Mouse (Mus musculus): ENCODE data around the gene Ankib1. TPM values are rescaled to one million over a fixed set of nuclear protein-coding genes. Genes with fewer than 3 reads are reported as not detected.
"Not testable (repeated sequence)": the region's sequence is repeated elsewhere in the genome, so short reads cannot be mapped to it uniquely, and the experiment has no call there.

Gene Ankib1
- polyA plus RNA-seq, 1 experiment, result 9.0 TPM

DNA sequence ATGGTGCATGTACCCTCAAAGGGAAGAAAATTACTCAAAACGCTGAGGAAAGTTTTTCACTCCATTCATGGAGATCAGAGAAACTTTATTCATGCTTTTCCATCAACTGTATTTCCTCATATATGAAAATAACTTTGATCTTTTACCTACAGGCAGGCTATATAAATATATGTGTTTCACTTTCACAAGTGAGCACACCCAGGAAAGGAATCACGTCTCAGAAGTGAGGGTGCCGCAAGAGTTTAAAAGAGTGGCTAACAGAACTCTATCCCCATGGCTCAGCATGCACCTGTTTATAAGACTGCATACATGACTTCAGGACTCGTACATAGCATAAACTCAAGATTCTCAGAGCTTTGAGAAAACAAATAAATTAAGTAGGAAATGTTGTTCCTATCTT, 1.8 kb downstream of the Ankib1 start:
- H3K27me3 ChIP-seq (ENCODE audit: control insufficient read depth, insufficient read depth, low read length), result no peaks in the 10 kb centered on the region
- H3K36me3 ChIP-seq (ENCODE audit: control insufficient read depth, insufficient read depth, low read length), result no peaks in the 10 kb centered on the region
- no peak overlapping the region for H3K27ac ChIP-seq (ENCODE audit: control insufficient read depth, insufficient read depth, low read depth, low read length)
- H3K4me1 ChIP-seq (ENCODE audit: control insufficient read depth, insufficient read depth, low read length), result peaks cover 2% of the 10 kb centered on the region
- H3K4me3 ChIP-seq (ENCODE audit: control insufficient read depth, low read depth, low read length), result no peak overlapping the region
- no peak for TF ChIP-seq POLR2A (IDR thresholded peaks at IDR 0.05; ENCODE audit: control insufficient read depth, low read depth, low read length)
- TF ChIP-seq CTCF (IDR thresholded peaks at IDR 0.05; ENCODE audit: control insufficient read depth, insufficient read depth, insufficient replicate concordance, low read depth, low read length), result no peak

DNA sequence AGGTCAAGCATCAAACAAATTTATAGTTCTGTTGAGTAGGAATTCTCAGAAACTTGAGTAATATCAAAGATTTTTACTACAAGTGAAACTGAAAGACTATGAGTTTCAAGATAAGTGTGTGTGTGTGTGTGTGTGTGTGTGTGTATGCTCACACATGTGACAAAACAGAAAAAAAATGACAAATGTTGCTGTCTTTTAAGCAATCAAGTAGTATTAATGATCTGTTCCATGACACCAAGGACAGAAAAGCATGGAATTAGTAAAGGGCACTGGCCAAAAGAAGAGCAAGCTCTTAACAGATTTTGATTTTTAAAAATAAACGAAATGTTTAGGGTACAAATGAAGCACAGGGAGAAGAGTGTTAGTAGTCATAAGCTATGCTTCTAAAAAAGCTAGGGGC, 2.7 kb downstream of the Ankib1 start:
- TF ChIP-seq POLR2A (IDR thresholded peaks at IDR 0.05; ENCODE audit: control insufficient read depth, low read depth, low read length) (no peak), CTCF (IDR thresholded peaks at IDR 0.05; ENCODE audit: control insufficient read depth, insufficient read depth, insufficient replicate concordance, low read depth, low read length) (no peak)
- Histone ChIP-seq H3K4me3 (ENCODE audit: control insufficient read depth, low read depth, low read length) (no peak overlapping the region), H3K4me1 (ENCODE audit: control insufficient read depth, insufficient read depth, low read length) (peaks cover 2% of the 10 kb centered on the region), H3K36me3 (ENCODE audit: control insufficient read depth, insufficient read depth, low read length) (no peaks in the 10 kb centered on the region), H3K27me3 (ENCODE audit: control insufficient read depth, insufficient read depth, low read length) (no peaks in the 10 kb centered on the region), H3K27ac (ENCODE audit: control insufficient read depth, insufficient read depth, low read depth, low read length) (no peak overlapping the region)

DNA sequence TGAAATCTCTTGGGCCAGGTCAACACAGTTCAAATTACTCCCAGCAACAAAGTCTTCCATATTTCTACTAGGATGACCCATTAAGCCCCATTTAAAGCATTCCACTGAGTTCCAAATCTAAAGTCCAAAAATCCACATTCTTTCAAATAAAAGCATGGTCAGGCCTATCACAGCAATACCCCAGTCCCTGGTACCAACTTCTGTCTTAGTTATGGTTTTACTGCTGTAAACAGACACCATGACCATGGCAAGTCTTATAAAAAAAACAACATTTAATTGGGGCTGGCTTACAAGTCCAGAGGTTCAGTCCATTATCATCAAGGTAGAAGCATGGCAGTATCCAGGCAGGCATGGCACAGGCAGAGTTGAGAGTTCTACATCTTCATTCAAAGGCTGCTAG, 4.1 kb downstream of the Ankib1 start:
- not testable (repeated sequence) for H3K27ac ChIP-seq (ENCODE audit: control insufficient read depth, insufficient read depth, low read depth, low read length); H3K4me3 ChIP-seq (ENCODE audit: control insufficient read depth, low read depth, low read length); H3K36me3 ChIP-seq (ENCODE audit: control insufficient read depth, insufficient read depth, low read length); H3K27me3 ChIP-seq (ENCODE audit: control insufficient read depth, insufficient read depth, low read length); H3K4me1 ChIP-seq (ENCODE audit: control insufficient read depth, insufficient read depth, low read length)

- not testable (repeated sequence) for H3K27ac ChIP-seq (ENCODE audit: control insufficient read depth, insufficient read depth, low read depth, low read length); H3K27me3 ChIP-seq (ENCODE audit: control insufficient read depth, insufficient read depth, low read length); H3K36me3 ChIP-seq (ENCODE audit: control insufficient read depth, insufficient read depth, low read length)
Observed at GRCm38 (mm10) chr5:3797101-3797500, 5.6 kb downstream of the Ankib1 start.

GRCm38 (mm10) chr5:3791048-3791447, 11.7 kb downstream of the Ankib1 start:
- Histone ChIP-seq H3K4me1 (ENCODE audit: control insufficient read depth, insufficient read depth, low read length) (no peaks in the 10 kb centered on the region), H3K27ac (ENCODE audit: control insufficient read depth, insufficient read depth, low read depth, low read length) (no peak overlapping the region), H3K27me3 (ENCODE audit: control insufficient read depth, insufficient read depth, low read length) (no peaks in the 10 kb centered on the region), H3K4me3 (ENCODE audit: control insufficient read depth, low read depth, low read length) (no peak overlapping the region), H3K36me3 (ENCODE audit: control insufficient read depth, insufficient read depth, low read length) (no peaks in the 10 kb centered on the region)
- TF ChIP-seq POLR2A (IDR thresholded peaks at IDR 0.05; ENCODE audit: control insufficient read depth, low read depth, low read length) (no peak), CTCF (IDR thresholded peaks at IDR 0.05; ENCODE audit: control insufficient read depth, insufficient read depth, insufficient replicate concordance, low read depth, low read length) (no peak)

More at GRCm38 (mm10) chr5:3797101-3797500, 5.6 kb downstream of the Ankib1 start:
- not testable (repeated sequence) for H3K4me1 ChIP-seq (ENCODE audit: control insufficient read depth, insufficient read depth, low read length); H3K4me3 ChIP-seq (ENCODE audit: control insufficient read depth, low read depth, low read length)

DNA sequence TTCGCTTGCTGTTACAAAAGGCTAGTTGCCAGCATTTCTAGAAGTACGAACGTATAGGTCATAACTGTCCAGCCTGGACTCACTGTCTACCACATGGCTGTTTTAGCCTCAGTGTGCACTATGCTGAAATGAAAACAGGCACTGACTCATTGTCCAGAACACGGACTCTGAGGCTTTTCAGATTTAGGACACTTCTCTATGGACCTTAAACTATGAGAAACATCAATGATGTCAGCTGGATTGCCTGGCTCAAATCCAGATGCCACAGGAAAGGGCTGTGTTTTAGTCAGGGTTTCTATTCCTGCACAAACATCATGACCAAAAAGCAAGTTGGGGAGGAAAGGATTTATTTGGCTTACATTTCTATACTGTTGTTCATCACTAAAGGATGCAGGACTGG, 15.2 kb downstream of the Ankib1 start:
- no peaks in the 10 kb centered on the region for H3K4me1 ChIP-seq (ENCODE audit: control insufficient read depth, insufficient read depth, low read length)
- H3K4me3 ChIP-seq (ENCODE audit: control insufficient read depth, low read depth, low read length), result no peak overlapping the region
- H3K36me3 ChIP-seq (ENCODE audit: control insufficient read depth, insufficient read depth, low read length), result no peaks in the 10 kb centered on the region
- H3K27ac ChIP-seq (ENCODE audit: control insufficient read depth, insufficient read depth, low read depth, low read length), result no peak overlapping the region
- no peak for TF ChIP-seq CTCF (IDR thresholded peaks at IDR 0.05; ENCODE audit: control insufficient read depth, insufficient read depth, insufficient replicate concordance, low read depth, low read length)
- TF ChIP-seq POLR2A (IDR thresholded peaks at IDR 0.05; ENCODE audit: control insufficient read depth, low read depth, low read length), result no peak
- no peaks in the 10 kb centered on the region for H3K27me3 ChIP-seq (ENCODE audit: control insufficient read depth, insufficient read depth, low read length)

- H3K36me3 ChIP-seq (ENCODE audit: control insufficient read depth, insufficient read depth, low read length), result no peaks in the 10 kb centered on the region
- H3K4me3 ChIP-seq (ENCODE audit: control insufficient read depth, low read depth, low read length), result no peak overlapping the region
- H3K27me3 ChIP-seq (ENCODE audit: control insufficient read depth, insufficient read depth, low read length), result no peaks in the 10 kb centered on the region
- H3K27ac ChIP-seq (ENCODE audit: control insufficient read depth, insufficient read depth, low read depth, low read length), result no peak overlapping the region
- no peaks in the 10 kb centered on the region for H3K4me1 ChIP-seq (ENCODE audit: control insufficient read depth, insufficient read depth, low read length)
- TF ChIP-seq CTCF (IDR thresholded peaks at IDR 0.05; ENCODE audit: control insufficient read depth, insufficient read depth, insufficient replicate concordance, low read depth, low read length) (no peak), POLR2A (IDR thresholded peaks at IDR 0.05; ENCODE audit: control insufficient read depth, low read depth, low read length) (no peak)
Observed at GRCm38 (mm10) chr5:3784751-3785496, 17.8 kb downstream of the Ankib1 start.
